Mouse (Mus musculus): ENCODE results near the gene Irx1.

The Irx1 gene

DNA sequence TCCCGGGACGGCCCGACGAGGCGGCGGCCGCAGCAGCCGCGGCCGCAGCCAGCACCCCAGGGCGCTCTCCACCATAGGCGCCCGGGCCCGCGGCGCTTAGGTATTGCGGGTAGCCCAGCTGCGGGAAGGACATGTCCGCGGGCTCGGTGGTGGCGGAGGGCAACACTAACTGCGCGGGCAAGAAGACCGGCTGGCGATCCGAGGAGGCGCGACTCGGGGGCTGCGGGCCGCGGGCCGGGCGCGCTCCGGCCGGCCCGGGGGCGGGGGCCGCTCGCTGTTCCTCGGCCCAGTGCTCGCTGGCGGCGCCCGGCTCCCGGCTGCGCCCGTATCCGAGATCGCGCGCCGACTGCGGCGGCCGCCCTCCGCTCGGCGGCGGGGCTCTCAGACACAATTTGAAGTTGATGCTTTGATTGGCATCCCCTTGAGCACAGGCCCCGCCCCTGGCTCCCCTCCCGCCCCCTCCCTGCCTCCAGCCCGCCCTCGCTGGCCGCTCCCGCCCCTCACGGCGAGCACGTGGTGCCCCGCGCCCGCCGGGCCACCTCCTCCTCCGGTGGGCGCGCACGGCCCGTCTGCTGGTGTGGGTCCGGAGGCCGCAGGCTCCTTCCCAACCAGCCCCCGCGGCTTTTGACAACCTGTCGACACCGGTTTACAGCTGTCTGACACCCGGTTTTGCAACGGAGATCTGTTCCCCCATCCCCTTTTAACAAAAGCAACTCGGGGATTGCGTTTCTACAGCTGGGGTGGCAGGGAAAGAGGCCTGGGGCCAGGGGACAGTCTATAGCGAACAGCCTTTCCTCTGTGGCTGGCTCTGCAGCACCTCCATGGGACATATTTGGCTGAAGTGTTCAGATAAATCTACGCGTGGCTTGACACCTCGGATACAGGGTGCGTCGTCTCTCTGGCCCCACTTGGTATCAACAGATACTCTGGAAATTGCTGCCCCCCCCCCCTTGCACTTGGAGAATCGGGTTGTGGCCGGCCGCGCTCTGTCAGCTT lies at the start of gene Irx1:
Irx1 (minus strand) TSS at position 368 of the 996 bp plus-strand sequence.
- no peak for DNase-seq (ENCODE audit: low read depth, low spot score)

- DNase-seq (ENCODE audit: low read depth, low spot score): no peak
These were observed 16.6 kb upstream of the Irx1 start for GRCm38 (mm10) chr13:71979932-71980655.

- no peak for DNase-seq (ENCODE audit: low read depth, low spot score)
These were observed 12.2 kb upstream of the Irx1 start for GRCm38 (mm10) chr13:71975753-71976152.

- DNase-seq (ENCODE audit: low read depth, low spot score): no peak
These were observed 4.8 kb upstream of the Irx1 start for GRCm38 (mm10) chr13:71968286-71968685.

DNA sequence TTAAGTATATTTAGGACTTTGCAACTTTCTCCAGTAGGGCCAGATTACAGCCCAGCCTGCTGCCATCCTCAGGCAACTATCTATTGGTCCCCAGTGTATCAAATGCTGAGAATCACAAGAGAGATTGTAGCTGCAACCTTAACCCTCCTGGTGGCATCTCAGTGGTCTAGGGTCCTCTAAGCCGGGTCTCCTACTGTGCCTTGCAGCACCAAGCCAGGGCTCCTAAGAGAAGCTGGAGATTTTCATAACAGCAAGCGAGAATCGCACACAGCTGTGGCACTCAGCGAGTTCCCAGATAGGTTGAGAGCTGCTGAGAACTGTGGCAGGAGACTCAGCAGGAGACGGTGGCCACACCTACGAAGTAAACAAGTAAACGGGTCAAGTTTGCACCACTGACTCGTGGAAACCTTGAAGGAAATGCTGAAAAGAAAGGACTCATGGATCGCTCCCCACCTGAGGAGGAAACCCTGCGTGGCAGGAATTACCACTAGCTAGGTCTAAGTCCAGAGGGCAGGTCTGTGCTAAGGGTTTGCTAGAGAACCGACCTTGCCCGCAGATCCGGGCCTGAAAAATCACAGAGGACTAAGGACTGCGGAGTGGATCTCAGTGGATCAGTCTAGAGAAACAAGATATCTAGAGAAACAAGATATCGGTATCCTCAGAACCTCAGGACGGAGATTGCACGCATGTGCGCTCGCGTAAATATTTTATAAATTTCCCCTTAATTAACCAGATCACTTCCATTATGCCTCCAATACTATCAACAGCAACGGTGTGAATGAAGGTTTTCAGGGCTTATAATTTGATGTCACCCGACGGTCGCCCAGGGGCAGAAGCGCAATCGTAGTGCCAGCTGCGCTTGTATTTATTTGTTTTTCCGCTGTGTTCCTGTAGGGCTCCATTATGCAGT lies 4.1 kb upstream of the Irx1 start:
- DNase-seq (ENCODE audit: low read depth, low spot score): no peak

GRCm38 (mm10) chr13:71966631-71967030 lies 3.1 kb upstream of the Irx1 start:
- no peak for DNase-seq (ENCODE audit: low read depth, low spot score)

GRCm38 (mm10) chr13:71964366-71964765 lies 843 bp upstream of the Irx1 start:
- no peak for DNase-seq (ENCODE audit: low read depth, low spot score)

- DNase-seq (ENCODE audit: low read depth, low spot score): no peak
These were observed 715 bp downstream of the Irx1 start for GRCm38 (mm10) chr13:71962661-71963355.

DNA sequence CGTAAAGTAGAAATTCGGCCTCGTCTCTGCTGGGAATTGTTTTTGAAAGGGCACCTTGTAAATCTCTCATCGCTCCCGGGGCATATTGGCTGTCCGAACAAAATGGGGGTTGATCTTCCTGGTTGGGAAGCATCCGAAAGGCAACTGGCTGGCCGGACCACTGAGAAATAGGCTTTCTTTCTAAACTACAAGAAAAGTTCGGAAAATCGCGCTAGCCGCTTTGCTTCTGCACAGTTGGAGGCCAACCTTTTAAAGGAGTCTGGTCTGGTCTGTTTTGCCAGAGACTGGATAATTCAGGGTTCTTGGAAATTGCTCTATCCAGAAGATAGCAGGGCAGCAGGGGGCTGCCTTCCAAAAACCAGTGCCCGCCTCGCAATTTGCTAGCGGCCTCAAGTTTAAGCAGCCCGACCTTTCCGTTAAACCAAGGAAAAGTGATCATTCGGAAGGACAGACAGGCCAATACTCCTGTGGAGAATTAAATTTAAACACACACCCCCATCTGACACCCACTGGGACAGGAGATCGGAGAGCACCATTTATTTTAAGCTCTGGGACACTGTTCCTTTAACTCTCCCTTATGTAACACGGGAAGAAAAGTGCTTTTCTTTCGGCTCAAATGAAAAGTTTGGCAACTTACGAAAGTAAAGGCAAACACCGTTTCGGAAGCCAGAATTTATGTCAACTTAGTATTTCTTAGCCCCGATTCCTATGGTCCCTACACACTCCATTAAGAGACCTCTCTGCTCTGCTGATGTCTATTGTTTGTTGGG lies 1.4 kb downstream of the Irx1 start:
- DNase-seq (ENCODE audit: low read depth, low spot score): no peak

- DNase-seq (ENCODE audit: low read depth, low spot score): no peak
These were observed 2.4 kb downstream of the Irx1 start for GRCm38 (mm10) chr13:71960846-71961735.

GRCm38 (mm10) chr13:71960277-71960672 lies 3.2 kb downstream of the Irx1 start:
- DNase-seq (ENCODE audit: low read depth, low spot score): no peak

DNA sequence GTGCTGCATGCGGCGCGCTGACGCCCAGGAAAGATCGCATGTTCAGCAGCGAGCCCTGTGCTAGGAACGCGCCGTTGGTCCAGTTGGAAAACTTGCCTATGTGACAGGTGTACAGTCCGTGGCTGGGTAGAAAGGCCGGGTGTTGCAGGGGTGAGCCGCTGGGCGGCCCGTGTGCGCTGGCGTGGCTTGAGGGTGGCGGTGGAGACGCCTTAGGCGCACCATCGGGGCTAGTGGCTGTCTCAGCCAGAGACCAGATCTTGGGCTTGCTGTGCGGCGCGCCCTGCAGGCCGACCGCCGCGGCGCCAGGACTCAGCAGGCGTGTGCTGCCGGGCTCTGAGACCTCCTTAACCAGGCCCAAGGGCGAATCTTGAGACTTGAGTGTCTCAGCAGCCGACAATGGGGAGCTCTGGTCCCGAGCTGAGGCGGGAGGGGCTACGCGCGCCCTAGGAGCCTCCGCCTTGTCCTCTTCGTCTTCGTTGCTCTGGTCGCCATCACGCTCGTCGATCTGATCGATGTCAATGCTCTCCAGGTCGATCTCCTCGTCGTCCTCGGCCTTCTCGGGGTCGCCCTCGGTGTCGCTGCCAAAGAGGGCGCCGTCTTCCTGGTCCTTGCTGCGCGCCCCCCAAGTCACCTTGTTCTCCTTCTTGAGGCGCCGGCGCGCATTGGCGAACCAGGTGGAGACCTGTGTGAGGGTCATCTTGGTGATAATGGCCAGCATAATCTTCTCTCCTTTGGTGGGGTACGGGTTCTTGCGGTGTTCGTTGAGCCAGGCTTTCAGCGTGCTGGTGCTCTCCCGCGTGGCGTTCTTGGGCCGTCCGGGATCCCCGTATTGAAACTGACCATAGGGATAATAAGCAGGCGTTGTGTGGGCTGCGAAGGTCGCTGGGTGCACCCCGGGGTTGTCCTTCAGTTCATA lies 3.9 kb downstream of the Irx1 start:
- DNase-seq (ENCODE audit: low read depth, low spot score): no peak

- no peak for DNase-seq (ENCODE audit: low read depth, low spot score)
These were observed 4.9 kb downstream of the Irx1 start for GRCm38 (mm10) chr13:71958651-71959050.

- DNase-seq (ENCODE audit: low read depth, low spot score): no peak
These were observed 5.6 kb downstream of the Irx1 start for GRCm38 (mm10) chr13:71957811-71958351.

DNA sequence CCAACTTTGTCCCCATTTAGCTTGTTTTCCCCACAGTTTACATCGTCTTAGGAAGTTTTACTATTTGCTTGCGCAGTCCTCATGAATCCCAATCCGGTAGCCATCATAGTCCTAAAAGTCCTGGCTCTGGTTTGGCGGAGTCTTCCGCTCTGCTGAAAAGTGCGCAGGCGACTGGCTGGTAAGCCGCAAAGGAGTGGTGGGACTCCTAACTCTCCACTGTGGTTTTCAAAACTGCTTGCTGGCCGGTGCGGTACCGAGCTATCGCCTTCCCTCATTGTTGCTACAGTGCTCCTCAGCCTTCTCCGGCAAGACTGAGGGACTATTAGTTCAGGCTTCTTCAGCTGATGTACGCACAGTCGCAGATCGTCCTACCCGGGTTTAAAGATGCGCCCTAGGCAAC lies 6.4 kb downstream of the Irx1 start:
- no peak for DNase-seq (ENCODE audit: low read depth, low spot score)

DNA sequence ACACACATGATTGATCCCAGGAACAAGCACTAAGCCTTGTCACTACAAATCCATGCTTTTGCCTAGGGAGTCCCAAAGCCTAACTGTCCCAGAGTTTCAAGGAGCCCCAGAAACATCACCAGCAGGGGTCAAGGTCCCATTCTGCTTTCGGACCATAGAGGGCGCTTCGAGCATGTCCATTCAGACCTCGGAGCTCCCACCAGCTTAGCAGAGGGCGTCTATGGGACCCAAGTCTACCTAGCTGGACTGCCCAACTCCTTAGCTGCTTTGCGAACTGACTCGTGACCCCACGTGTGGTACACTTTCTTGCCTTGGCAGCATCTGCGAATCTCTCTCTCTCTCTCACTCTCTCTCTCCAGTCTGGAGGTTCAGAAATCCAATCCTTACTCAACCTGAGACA lies 7.0 kb downstream of the Irx1 start:
- no peak for DNase-seq (ENCODE audit: low read depth, low spot score)

GRCm38 (mm10) chr13:71951966-71952365 lies 11.6 kb downstream of the Irx1 start:
- no peak for DNase-seq (ENCODE audit: low read depth, low spot score)

- no peak for DNase-seq (ENCODE audit: low read depth, low spot score)
These were observed 13.7 kb downstream of the Irx1 start for GRCm38 (mm10) chr13:71949859-71950258.
